Mouse (Mus musculus) kidney, adult 2 months (tissue): Measurements from ENCODE around the gene Gm17571. TPM values are rescaled to one million over a fixed set of nuclear protein-coding genes. Genes with fewer than 3 reads are reported as not detected.

ENCODE experiments used
- DNase-seq: peaks from one replicate; pipeline ENCODE4 v3.0.0; 2021
- H3K27ac ChIP-seq: fragments of 200-500 bp; 2 replicates; pipeline ENCODE4 v1.5.1; 2012; ENCODE audit warnings: low read depth, low read length, control low read depth, inconsistent platforms; ENCODE audit not compliant: insufficient read depth
- H3K27me3 ChIP-seq: fragments of 200-500 bp; replicated peaks from 2 replicates; pipeline ENCODE4 v1.6.1; 2012; ENCODE audit warnings: mild to moderate bottlenecking, moderate library complexity, low read length, inconsistent platforms; ENCODE audit not compliant: control insufficient read depth, insufficient read depth
- H3K36me3 ChIP-seq: fragments of 200-500 bp; 2 replicates; pipeline ENCODE4 v1.6.1; 2012; ENCODE audit warnings: mild to moderate bottlenecking, moderate library complexity, low read length, inconsistent platforms; ENCODE audit not compliant: control insufficient read depth, insufficient read depth
- H3K4me1 ChIP-seq: fragments of 200-500 bp; 2 replicates; pipeline ENCODE4 v1.6.1; 2011; ENCODE audit warnings: low read length; ENCODE audit not compliant: control insufficient read depth, insufficient read depth
- H3K4me3 ChIP-seq: fragments of 200-500 bp; 2 replicates; pipeline ENCODE4 v1.5.1; 2011; ENCODE audit warnings: mild to moderate bottlenecking, low read depth, low read length, control low read depth; ENCODE audit not compliant: insufficient read depth
- CTCF ChIP-seq: fragments of 200-500 bp; conservative IDR thresholded peaks from 2 replicates; pipeline ENCODE4 v1.5.1; 2011; ENCODE audit warnings: low read depth, mild to moderate bottlenecking, control low read depth, low read length, moderate library complexity, mixed read lengths; ENCODE audit not compliant: insufficient read depth, insufficient read length
- POLR2A ChIP-seq: fragments of 200-500 bp; IDR thresholded peaks from one replicate; pipeline ENCODE4 v1.6.1; 2011; ENCODE audit warnings: low read depth, low read length, control low read depth
- WGBS: fragments of 180-500 bp; shearing (Covaris S2); methylation state at CpG from one replicate; pipeline ENCODE4 v1.1.7; 2018; 5-methylcytosine and 5-hydroxymethylcytosine counted together
- polyA plus RNA-seq: library from polyadenylated mRNA; depleted of rRNA; stranded (reverse); fragments of >200 nt; gene quantifications from 2 replicates; pipeline ENCODE4 v1.2.3, GENCODE M21; 2012

The Gm17571 gene
- polyA plus RNA-seq, 1 experiment, result not detected

GRCm38 (mm10) chr9:13467745-13468144 lies 21.2 kb upstream of the Gm17571 start:
- Histone ChIP-seq H3K27me3 (no peaks in the 10 kb centered on the region), H3K4me3 (no peak overlapping the region), H3K36me3 (no peaks in the 10 kb centered on the region), H3K4me1 (peaks cover 11% of the 10 kb centered on the region; the same call in 1 of the 2 replicates), H3K27ac (no peak overlapping the region)
- WGBS, result 46% methylated on average over 7 of the region's 7 CpGs
- TF ChIP-seq CTCF (no peak), POLR2A (no peak)
- peak; percentile 48 for DNase-seq

- DNase-seq, result no peak
- no peaks in the 10 kb centered on the region for H3K27me3 ChIP-seq
- peaks cover 11% of the 10 kb centered on the region; the same call in 1 of the 2 replicates for H3K4me1 ChIP-seq
- no peak overlapping the region for H3K4me3 ChIP-seq
- 72% methylated on average over 10 of the region's 10 CpGs for WGBS
- H3K36me3 ChIP-seq, result no peaks in the 10 kb centered on the region
- peak overlapping the region; percentile 59; the same call in 1 of the 2 replicates for H3K27ac ChIP-seq
- no peak for TF ChIP-seq POLR2A
Measured at GRCm38 (mm10) chr9:13466816-13467215, 20.3 kb upstream of the Gm17571 start.

- 70% methylated on average over 4 of the region's 4 CpGs for WGBS
- peak; percentile 54 for DNase-seq
- TF ChIP-seq CTCF (no peak), POLR2A (no peak)
- H3K27ac ChIP-seq, result peak overlapping the region; percentile 24; the same call in 1 of the 2 replicates
- H3K27me3 ChIP-seq, result no peaks in the 10 kb centered on the region
- no peak overlapping the region for H3K4me3 ChIP-seq
- no peaks in the 10 kb centered on the region for H3K36me3 ChIP-seq
- peaks cover 11% of the 10 kb centered on the region; the same call in 1 of the 2 replicates for H3K4me1 ChIP-seq
Measured at GRCm38 (mm10) chr9:13466351-13466750, 19.8 kb upstream of the Gm17571 start.

- Histone ChIP-seq H3K4me1 (peaks cover 11% of the 10 kb centered on the region; the same call in 1 of the 2 replicates), H3K27me3 (no peaks in the 10 kb centered on the region), H3K36me3 (no peaks in the 10 kb centered on the region), H3K27ac (peak overlapping the region; percentile 14; the same call in 1 of the 2 replicates), H3K4me3 (no peak overlapping the region)
- 81% methylated on average over 4 of the region's 4 CpGs for WGBS
- TF ChIP-seq POLR2A (no peak), CTCF (no peak)
- no peak for DNase-seq
Measured at GRCm38 (mm10) chr9:13465358-13466020, 18.9 kb upstream of the Gm17571 start.

GRCm38 (mm10) chr9:13460926-13461325 lies 14.4 kb upstream of the Gm17571 start:
- DNase-seq, result no peak
- peaks cover 4% of the 10 kb centered on the region; the same call in 1 of the 2 replicates for H3K4me1 ChIP-seq
- H3K4me3 ChIP-seq, result no peak overlapping the region
- H3K36me3 ChIP-seq, result no peaks in the 10 kb centered on the region
- TF ChIP-seq POLR2A, result no peak
- TF ChIP-seq CTCF, result no peak
- no peak overlapping the region for H3K27ac ChIP-seq
- no peaks in the 10 kb centered on the region for H3K27me3 ChIP-seq
- WGBS, result 90% methylated on average over 1 of the region's 1 CpGs

GRCm38 (mm10) chr9:13460012-13460411 lies 13.5 kb upstream of the Gm17571 start:
- TF ChIP-seq POLR2A (no peak), CTCF (no peak)
- 96% methylated on average over 3 of the region's 3 CpGs for WGBS
- no peak overlapping the region for H3K4me3 ChIP-seq
- H3K27ac ChIP-seq, result no peak overlapping the region
- H3K27me3 ChIP-seq, result no peaks in the 10 kb centered on the region
- no peaks in the 10 kb centered on the region for H3K36me3 ChIP-seq
- DNase-seq, result no peak
- H3K4me1 ChIP-seq, result peaks cover 4% of the 10 kb centered on the region; the same call in 1 of the 2 replicates

GRCm38 (mm10) chr9:13459371-13459770 lies 12.8 kb upstream of the Gm17571 start:
- 70% methylated on average over 1 of the region's 1 CpGs for WGBS
- Histone ChIP-seq H3K27ac (no peak overlapping the region), H3K4me1 (peaks cover 4% of the 10 kb centered on the region; the same call in 1 of the 2 replicates), H3K36me3 (no peaks in the 10 kb centered on the region), H3K4me3 (no peak overlapping the region), H3K27me3 (no peaks in the 10 kb centered on the region)
- no peak for DNase-seq
- no peak for TF ChIP-seq CTCF
